ENCODE assay signal across 9 mouse cellular contexts in the genomic region with DNA sequence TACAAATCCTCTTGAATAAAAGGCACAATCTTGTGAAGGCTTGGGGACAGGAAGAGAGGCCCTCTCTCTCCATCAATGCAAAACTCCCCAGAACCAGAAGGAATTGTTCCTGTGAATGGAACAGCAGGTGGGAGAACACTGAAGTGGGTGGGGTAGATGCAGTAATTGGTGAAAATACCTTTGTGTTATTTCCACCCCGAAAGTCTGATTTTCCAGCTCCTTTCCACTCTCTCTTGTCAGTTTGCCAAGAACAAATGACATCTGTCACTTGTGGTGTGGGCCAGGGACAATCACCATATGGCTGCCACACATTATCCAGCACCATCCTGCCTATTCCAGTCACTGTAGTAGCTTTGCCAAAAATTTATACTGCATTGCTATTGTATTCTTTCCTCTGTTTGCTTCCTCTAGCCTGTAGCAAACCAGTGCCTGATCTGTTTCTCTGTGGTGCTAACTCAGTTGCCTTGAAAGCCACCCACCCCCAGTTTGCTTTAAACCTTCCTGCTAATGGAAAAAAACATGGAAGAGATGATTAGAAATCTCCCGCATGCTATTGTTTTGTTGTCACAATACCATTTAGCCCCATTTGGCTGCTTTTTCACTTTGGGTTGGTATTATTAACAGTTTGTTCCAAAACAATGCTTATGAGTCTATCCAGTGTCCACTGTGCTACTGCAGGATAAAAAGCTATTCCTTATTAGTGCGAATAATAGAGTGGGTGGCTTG. TPM values are rescaled to one million over a fixed set of nuclear protein-coding genes. Genes with fewer than 3 reads are reported as not detected.
DNase-seq lines count a peak whose midpoint lies in the region; ATAC-seq lines count a peak whose summit lies in the region.
"Had no signal": no experiment of that assay in that cellular context is flagged by ENCODE, and none has a peak within 500 bp of the region (broad histone marks: within the 10 kb centered on the region; RNA-seq: fewer than 3 reads in every experiment).

No protein-coding gene starts in this region.

- H3K4me3 ChIP-seq in heart, embryonic 11.5 days (ENCODE audit: low read depth, low read length) = 0 out of 2 replicates have a peak overlapping the region, but pooled peaks have one; percentile 8
- no peak overlapping the region for H3K4me3 ChIP-seq in midbrain, embryonic 10.5 days

- ATAC-seq in heart, embryonic 11.5 days (replicated peaks; ENCODE audit: insufficient number of reproducible peaks, low FRiP score, low TSS enrichment) = no peak
- peak; percentile 30 for ATAC-seq in CD4-positive, CD25-positive, alpha-beta regulatory T cell, adult 4 months
- ATAC-seq in common myeloid progenitor, adult 5-6 weeks (replicated peaks; ENCODE audit: low read depth, poor library complexity, severe bottlenecking) = 0 out of 2 replicates have a peak, but pooled peaks have one; percentile 29
- ATAC-seq in inflammation-experienced regulatory T-cells, adult 6 months = peak; percentile 27

- no peak for DNase-seq in heart, adult 8-10 months (ENCODE audit: low spot score)
- no peak for DNase-seq in midbrain, embryonic 10.5 days (ENCODE audit: low spot score)
- no peak for DNase-seq in natural killer cell, adult 2 months (ENCODE audit: low spot score in 2 of 2)
- no peak for DNase-seq in T-cell, adult 2 months (ENCODE audit: low spot score)

- H3K9me3 ChIP-seq in heart, embryonic 11.5 days (replicated peaks; ENCODE audit: control insufficient read depth, low read length) = no peaks in the 10 kb centered on the region
- no peaks in the 10 kb centered on the region for H3K9me3 ChIP-seq in midbrain, embryonic 10.5 days (replicated peaks)

- peak overlapping the region; percentile 40 for H3K4me2 ChIP-seq in heart, embryonic 11.5 days

- H3K9ac ChIP-seq in heart, embryonic 11.5 days (ENCODE audit: low read depth, low read length) = no peak overlapping the region

- H3K36me3 ChIP-seq in heart, embryonic 11.5 days (ENCODE audit: control insufficient read depth, insufficient read depth, low read length) = no peaks in the 10 kb centered on the region
- H3K36me3 ChIP-seq in midbrain, embryonic 10.5 days = no peaks in the 10 kb centered on the region

- H3K27ac ChIP-seq in heart, embryonic 11.5 days (ENCODE audit: low read depth, low read length) = no peak overlapping the region
- peak overlapping the region; percentile 57 for H3K27ac ChIP-seq in midbrain, embryonic 10.5 days (replicated peaks)

- H3K27me3 ChIP-seq in heart, embryonic 11.5 days (ENCODE audit: control insufficient read depth, insufficient read depth, low read length) = no peaks in the 10 kb centered on the region
- no peaks in the 10 kb centered on the region for H3K27me3 ChIP-seq in midbrain, embryonic 10.5 days (ENCODE audit: low read depth, poor library complexity, severe bottlenecking)

- H3K4me1 ChIP-seq in heart, embryonic 11.5 days (ENCODE audit: control insufficient read depth, insufficient read depth, low read length) = no peaks in the 10 kb centered on the region
- H3K4me1 ChIP-seq in midbrain, embryonic 10.5 days = peaks cover 8% of the 10 kb centered on the region

- 38% methylated on average over 3 of the region's 3 CpGs for WGBS in heart, embryonic 11.5 days (ENCODE audit: insufficient replicate concordance)
- 43% methylated on average over 3 of the region's 3 CpGs for WGBS in midbrain, embryonic 10.5 days

RNA-seq across cellular contexts. Expression of a gene that starts 37.9 kb away (rescaled TPM):
- not detected in 2 replicates for polyA plus RNA-seq in heart, embryonic 11.5 days (2014; fragmentation: Nextera tagmentation; extraction: Ambion mirVana)
- total RNA-seq in heart, adult 8-10 months (2022) = not detected
- 100 to 1,000 TPM; 278 to 333 TPM for polyA plus RNA-seq in CD4-positive, CD25-positive, alpha-beta regulatory T cell, adult 4 months (2017; shearing (Covaris generic))
- total RNA-seq in common myeloid progenitor, adult 5-6 weeks (2017) = not detected in 2 replicates
- polyA plus RNA-seq in inflammation-experienced regulatory T-cells, adult 6 months (2017; shearing (Covaris generic)) = 100 to 1,000 TPM; 378 to 482 (median 406) TPM
- 0.27 and 0.42 TPM in 2 replicates for polyA plus RNA-seq in midbrain, embryonic 10.5 days (2016; fragmentation: Nextera tagmentation; extraction: Ambion mirVana)
- total RNA-seq: ES-E14 had no signal

RNA-seq across cellular contexts. Expression of a gene that starts 50.7 kb away (rescaled TPM):
- not detected in 2 replicates for polyA plus RNA-seq in heart, embryonic 11.5 days (2014; fragmentation: Nextera tagmentation; extraction: Ambion mirVana)
- total RNA-seq in heart, adult 8-10 months (2022) = not detected
- under 1 TPM in 1 of 2 experiments, not detected in 1; 0.52 TPM for polyA plus RNA-seq in CD4-positive, CD25-positive, alpha-beta regulatory T cell, adult 4 months (2017; shearing (Covaris generic))
- not detected in 2 replicates for total RNA-seq in common myeloid progenitor, adult 5-6 weeks (2017)
- polyA plus RNA-seq in inflammation-experienced regulatory T-cells, adult 6 months (2017; shearing (Covaris generic)) = under 1 TPM in 1 of 3 experiments, not detected in 2; 0.73 TPM
- not detected in 2 replicates for polyA plus RNA-seq in midbrain, embryonic 10.5 days (2016; fragmentation: Nextera tagmentation; extraction: Ambion mirVana)

Comparison
In these comparisons a context has a peak if more than half of its experiments do, and no peak if none do; other contexts are left out.
1. RNA of a gene that starts 37.9 kb away (polyA plus RNA-seq): 378 to 482 TPM in inflammation-experienced regulatory T-cells, adult 6 months and 278 to 333 TPM in CD4-positive, CD25-positive, alpha-beta regulatory T cell, adult 4 months; 0.27 to 0.42 TPM in midbrain, embryonic 10.5 days and not detected in heart, embryonic 11.5 days; every median in the first group is over 100 times any median in the second.